Mouse (Mus musculus): Measurements from ENCODE around the gene Trim12c.
A peak's percentile ranks its signal among the peaks of the same experiment; 100 is the strongest.
"Not testable (repeated sequence)": the region's sequence is repeated elsewhere in the genome, so short reads cannot be mapped to it uniquely, and the experiment has no call there.

Gene Trim12c

DNA sequence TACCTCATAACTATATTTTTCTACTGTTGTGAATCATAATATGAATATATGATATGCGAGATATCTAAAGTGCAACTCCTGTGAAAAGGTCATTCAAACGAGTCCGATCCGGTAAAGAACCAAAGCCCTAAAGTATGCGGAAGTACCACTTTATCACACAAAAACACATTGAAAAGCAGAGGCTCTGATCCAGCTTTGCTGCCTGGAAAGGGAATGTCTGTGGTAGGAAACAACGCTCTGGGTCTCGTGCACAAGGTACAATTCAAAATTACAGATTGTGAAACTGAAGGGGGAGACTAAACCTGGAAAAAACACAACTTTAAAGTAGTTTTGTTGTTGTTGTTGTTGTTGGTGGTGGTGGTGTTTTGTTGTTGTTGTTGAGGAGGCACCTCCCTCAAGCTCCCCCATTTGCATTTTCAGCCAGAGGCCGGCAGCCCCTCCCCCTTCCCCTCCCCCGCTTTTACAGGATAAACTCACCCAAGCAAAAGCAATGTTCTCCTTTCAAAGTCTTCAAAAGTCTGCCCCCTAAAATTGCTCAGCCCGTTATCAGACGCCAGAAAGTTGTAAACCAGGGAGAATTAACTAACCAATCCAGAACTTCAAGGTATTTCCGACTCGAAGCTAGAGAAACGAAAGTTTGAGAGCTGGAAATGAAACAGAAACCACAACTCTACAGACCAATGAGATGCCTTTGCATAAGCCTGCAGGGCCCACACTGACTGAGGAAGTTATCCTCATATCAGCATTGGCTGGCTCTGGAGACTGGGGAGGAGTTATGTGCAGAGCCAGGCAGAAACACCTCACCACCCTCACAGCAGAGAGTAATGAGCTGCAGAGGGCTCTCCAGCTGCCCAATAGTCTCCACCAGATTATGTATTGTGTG is at the start of gene Trim12c:
Gene Trim12c, minus strand, starts transcription at position 646 of the 883 bp plus-strand sequence.
- DNase-seq (ENCODE audit: low read depth, low spot score): peak; percentile 92

DNA sequence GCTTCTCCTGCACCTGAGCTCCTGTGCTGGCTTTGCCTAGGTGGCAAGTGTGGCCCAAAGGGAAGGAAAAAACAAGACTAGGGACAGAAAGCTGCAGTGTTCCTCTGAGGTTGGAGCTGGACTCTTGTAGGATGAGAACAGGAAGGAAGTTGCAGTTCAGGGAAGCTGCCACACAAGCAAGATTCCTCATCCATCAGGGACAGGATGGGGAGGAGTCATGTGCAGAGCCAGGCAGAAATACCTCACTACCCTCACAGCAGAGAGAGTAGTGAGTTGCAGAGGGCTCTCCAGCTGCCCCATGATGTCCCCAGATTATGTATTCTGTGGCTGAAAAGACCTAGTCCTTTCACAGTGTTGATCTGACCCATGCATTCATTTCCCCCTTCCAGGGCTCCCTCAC is 48.0 kb upstream of the Trim12c start:
- DNase-seq (ENCODE audit: low read depth, low spot score): peak; percentile 61

- peak; percentile 31 for DNase-seq (ENCODE audit: low read depth, low spot score)
Measured at GRCm38 (mm10) chr7:104400698-104401097, 47.5 kb upstream of the Trim12c start, which contains the start of gene Trim30c. Gene Trim30c, minus strand, starts transcription at chr7:104400837.

DNA sequence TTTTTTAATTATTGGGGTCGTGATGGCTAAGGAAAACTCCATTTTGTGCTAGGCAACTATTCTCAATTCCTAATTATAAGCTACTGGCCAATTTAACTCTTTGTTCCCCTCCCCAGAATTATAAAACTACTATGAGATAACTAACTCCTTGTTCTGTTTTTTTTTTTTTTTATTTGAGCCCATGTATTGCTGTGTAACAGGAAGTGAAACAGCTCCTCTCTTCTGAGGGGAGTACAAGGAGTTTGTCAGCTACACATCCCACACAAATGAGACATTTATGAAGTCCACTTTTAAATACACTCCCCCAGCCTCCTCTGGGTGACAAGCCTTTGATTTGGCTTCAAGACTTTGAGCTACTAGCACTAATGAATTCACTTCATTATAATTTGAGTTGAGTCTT is 45.3 kb upstream of the Trim12c start:
- DNase-seq (ENCODE audit: low read depth, low spot score): no peak

DNA sequence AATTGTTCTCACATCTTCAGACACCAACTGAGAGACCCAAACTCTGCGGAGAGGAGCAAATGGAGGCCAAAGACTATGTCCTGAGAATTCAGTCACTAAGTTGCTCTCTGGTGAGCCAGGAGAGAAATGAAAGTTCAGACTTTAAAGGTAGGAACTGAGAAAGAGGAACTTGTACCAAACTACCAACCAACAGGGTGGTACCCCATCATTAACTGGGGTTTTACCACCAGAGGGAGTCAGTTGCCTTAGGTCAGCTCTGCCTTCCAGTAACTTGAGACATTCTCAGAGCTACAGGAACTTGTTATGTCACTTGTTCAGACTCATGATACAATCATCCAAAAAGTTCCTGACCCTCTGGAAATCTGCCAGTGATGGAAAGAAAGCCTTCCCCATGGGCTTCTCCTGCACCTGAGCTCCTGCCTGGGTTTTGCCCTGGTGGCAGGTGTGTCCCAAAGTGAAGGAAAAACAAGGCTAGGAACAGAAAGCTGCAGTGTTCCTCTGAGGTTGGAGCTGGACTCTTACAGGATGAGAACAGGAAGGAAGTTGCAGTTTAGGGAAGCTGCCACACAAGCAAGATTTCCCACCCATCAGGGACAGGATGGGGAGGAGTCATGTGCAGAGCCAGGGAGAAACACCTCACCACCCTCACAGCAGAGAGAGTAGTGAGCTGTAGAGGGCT is 16.7 kb upstream of the Trim12c start, which contains the start of gene Trim30b:
Gene Trim30b, minus strand, starts transcription at position 149 of the 679 bp plus-strand sequence.
- peak; percentile 68 for DNase-seq (ENCODE audit: low read depth, low spot score)

- no peak for DNase-seq (ENCODE audit: low read depth, low spot score)
Measured at GRCm38 (mm10) chr7:104366339-104366738, 13.2 kb upstream of the Trim12c start.

GRCm38 (mm10) chr7:104353600-104353967 is 422 bp upstream of the Trim12c start:
- no peak for DNase-seq (ENCODE audit: low read depth, low spot score)

- DNase-seq (ENCODE audit: low read depth, low spot score): not testable (repeated sequence)
Measured at GRCm38 (mm10) chr7:104348043-104348442, 5.1 kb downstream of the Trim12c start.

GRCm38 (mm10) chr7:104340744-104341143 is 12.4 kb downstream of the Trim12c start:
- DNase-seq (ENCODE audit: low read depth, low spot score): not testable (repeated sequence)

GRCm38 (mm10) chr7:104335547-104335946 is 17.6 kb downstream of the Trim12c start:
- DNase-seq (ENCODE audit: low read depth, low spot score): not testable (repeated sequence)

DNA sequence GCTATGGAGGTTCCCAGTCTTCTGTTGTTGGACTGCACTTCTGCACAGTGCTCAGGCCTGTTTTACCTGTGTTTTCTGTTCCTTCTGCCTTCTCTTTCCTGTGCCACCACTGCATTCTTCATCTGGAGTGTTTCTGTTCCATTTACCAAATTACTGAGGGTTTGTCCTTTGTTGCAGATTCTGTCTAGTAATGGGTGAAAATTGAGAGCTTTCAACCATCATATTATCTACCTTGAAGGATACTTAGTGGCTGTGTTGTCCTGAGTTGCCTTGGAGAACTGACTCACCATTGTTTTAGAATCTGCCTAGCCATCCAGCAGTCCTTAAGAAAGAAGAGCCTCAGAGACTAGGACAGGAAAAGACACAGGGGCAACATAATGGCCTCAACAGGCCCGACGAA is 24.0 kb downstream of the Trim12c start, which contains the start of gene Trim34b:
Gene Trim34b, plus strand, starts transcription at position 301 of the 400 bp plus-strand sequence.
- DNase-seq (ENCODE audit: low read depth, low spot score): not testable (repeated sequence)

DNA sequence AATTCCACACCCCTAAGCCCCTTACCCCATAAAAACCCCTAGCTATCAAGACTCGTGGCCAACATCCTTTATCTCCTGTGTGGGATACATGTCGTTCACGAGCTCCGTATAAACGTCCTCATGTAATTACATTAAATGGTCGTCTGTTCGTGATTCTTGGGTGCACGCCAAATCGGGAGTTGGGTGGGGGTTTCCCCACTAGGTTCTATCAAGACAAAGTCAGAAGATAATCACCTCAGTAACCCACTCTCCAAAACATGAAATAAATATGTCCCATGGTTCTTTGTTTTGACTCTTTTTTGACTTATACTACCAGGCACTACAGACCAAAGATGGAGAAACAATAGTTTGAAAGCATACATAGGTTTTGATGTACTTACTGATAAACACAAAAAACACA is 31.1 kb downstream of the Trim12c start:
- DNase-seq (ENCODE audit: low read depth, low spot score): no peak

- not testable (repeated sequence) for DNase-seq (ENCODE audit: low read depth, low spot score)
Measured at GRCm38 (mm10) chr7:104315369-104316080, 37.6 kb downstream of the Trim12c start, which contains the start of gene Trim12a. Gene Trim12a, minus strand, starts transcription at chr7:104315466.

- DNase-seq (ENCODE audit: low read depth, low spot score): no peak
Measured at GRCm38 (mm10) chr7:104314796-104315353, 38.3 kb downstream of the Trim12c start.

DNA sequence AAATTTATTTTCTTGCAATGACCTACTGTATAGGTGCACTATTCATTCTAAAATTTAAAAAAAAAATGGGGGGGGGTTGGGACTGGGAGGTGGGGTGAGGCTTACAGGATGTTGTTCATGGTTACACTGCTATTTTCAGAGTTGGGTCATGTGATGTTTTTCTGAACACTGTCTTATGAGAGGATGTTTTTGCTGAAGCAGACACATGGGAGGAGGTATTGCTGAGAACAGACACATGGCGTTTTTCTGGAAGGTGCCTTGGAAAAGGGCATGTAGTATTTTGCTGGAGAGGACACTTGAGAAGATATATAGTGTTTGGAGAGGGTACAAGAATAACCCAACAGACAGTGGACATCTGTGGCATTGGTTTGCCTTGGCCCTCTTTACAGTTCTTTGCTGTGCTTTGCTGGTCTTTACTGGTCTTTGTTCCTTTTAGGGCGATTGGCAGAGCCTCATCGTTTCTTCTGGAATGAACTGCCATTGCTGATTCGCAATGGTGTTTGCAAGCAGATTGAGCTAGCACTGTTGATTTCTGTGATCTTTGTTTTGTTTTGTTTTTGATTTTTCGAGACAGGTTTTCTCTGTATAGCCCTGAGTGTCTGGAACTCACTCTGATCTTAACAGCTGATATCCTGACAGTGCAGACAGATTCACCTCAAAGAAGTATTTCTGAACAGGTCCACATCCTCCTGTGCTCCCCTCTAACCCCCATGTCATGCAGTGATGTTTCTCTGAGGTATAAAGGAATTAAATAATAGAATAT is 61.3 kb downstream of the Trim12c start:
- no peak for DNase-seq (ENCODE audit: low read depth, low spot score)

DNA sequence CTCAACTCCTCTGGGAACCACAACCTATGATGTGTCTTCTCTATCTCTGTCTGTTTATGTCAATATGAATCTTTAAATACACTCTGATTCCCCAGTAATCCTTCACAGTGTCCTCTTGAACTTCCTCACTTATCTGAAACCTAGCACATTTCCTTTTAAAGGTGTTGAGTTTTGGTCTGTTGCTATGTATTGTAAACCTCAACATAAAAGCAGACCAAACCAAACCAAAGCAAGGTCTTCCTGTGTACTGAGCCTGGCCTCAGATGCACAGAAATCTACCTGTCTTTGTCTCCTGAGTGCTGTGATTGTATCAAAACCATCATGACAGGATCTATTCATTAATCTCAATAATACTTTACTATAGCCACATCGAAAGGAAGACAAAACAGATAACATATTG is 62.5 kb downstream of the Trim12c start:
- no peak for DNase-seq (ENCODE audit: low read depth, low spot score)

All from 3T3-L1 (cell line).